Mouse (Mus musculus) activated CD4-positive, CD25-positive, alpha-beta regulatory T cell, adult 9 weeks (primary cell): ENCODE results near the gene H2-M10.4. TPM values are rescaled to one million over a fixed set of nuclear protein-coding genes. Genes with fewer than 3 reads are reported as not detected.

Experiments used
- polyA plus RNA-seq: library from polyadenylated mRNA; unstranded; fragments of 100-300 nt; shearing (Covaris generic); gene quantifications from one replicate; pipeline ENCODE4 v1.2.1, GENCODE M21; 2017

Gene H2-M10.4
- polyA plus RNA-seq, result not detected

GRCm38 (mm10) chr17:36462234-36462633 is at the start of gene H2-M10.4:
Gene H2-M10.4, minus strand, starts transcription at chr17:36462334.

Other genes with a start within 250 kb of the H2-M10.4 start
- 170 TPM for gene Rpp21, start 204.3 kb downstream of the H2-M10.4 start, polyA plus RNA-seq
- gene Trim39, start 190.1 kb downstream of the H2-M10.4 start, polyA plus RNA-seq, result 23.2 TPM
- not detected for gene H2-M10.2, start 175.8 kb downstream of the H2-M10.4 start, polyA plus RNA-seq
- not detected for gene H2-M10.1, start 136.2 kb downstream of the H2-M10.4 start, polyA plus RNA-seq
- gene H2-M10.3, start 93.9 kb downstream of the H2-M10.4 start, polyA plus RNA-seq, result not detected
- not detected for gene H2-M11, start 84.7 kb upstream of the H2-M10.4 start, polyA plus RNA-seq
- gene H2-M9, start 180.3 kb upstream of the H2-M10.4 start, polyA plus RNA-seq, result not detected
- gene H2-M1, start 209.9 kb upstream of the H2-M10.4 start, polyA plus RNA-seq, result not detected